Mouse (Mus musculus) spleen, adult 12 weeks (tissue): ENCODE measurements around the gene Smc5.

Experiments used
- DNase-seq: peaks from one replicate; pipeline ENCODE4 v3.0.0; 2022; ENCODE audit warnings: low spot score

The Smc5 gene

DNA sequence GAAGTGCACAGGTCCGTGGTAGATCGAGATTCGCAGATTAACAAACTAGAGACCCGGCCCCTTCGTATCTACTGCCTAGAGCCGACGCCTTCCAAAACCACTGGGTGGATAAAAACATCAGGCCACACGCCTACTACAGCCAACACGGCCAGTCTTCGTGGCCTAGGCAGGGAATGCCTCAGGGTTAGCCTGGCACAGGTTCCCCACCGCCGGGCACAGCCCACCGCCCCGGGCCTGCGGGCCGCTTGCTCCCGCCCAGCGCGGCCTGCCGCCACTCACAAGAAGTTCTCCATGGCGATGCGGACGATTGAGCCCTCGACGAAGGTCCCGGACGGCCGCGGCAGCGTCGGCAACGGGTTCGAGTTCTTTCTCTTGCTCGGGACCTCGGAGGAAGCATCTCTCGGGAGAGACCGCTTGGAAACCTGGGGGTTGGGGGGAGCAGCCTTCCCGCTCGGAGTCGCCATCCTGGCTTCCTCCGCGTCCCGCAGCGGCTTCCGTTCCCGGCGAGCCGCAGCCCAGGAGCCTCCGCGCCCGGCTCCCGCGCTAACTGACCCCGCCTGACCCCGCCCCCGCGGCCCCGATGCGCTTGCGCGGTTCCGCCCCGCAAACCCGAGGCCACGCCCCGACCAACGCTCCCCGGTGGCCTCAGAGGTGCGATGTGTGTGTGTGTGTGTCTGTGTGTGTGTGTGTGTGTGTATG, at the start of gene Smc5:
Smc5 (minus strand) TSS at position 543 of the 699 bp plus-strand sequence.
- DNase-seq, result peak; percentile 93

DNA sequence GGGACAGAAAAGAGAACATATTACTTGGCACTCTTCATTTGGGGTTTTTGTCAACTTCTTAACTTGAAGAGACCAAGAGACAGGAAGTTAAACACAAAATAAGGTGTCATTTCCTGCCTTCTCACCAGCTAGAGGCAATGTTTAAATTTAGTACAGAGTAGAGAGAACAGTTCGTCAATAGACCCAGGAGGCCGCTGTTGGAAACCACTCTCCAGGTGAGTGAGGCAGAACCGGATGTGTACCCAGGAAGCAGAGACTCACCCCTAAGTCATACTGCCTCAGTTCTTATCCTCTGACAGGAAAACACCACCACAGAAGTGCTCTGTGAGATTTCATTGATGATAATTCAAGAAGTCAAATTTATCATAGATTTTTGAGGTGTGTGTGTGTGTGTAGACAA, 49.4 kb upstream of the Smc5 start:
- peak; percentile 40 for DNase-seq

GRCm38 (mm10) chr19:23317989-23318358, 44.3 kb upstream of the Smc5 start:
- DNase-seq, result no peak

DNA sequence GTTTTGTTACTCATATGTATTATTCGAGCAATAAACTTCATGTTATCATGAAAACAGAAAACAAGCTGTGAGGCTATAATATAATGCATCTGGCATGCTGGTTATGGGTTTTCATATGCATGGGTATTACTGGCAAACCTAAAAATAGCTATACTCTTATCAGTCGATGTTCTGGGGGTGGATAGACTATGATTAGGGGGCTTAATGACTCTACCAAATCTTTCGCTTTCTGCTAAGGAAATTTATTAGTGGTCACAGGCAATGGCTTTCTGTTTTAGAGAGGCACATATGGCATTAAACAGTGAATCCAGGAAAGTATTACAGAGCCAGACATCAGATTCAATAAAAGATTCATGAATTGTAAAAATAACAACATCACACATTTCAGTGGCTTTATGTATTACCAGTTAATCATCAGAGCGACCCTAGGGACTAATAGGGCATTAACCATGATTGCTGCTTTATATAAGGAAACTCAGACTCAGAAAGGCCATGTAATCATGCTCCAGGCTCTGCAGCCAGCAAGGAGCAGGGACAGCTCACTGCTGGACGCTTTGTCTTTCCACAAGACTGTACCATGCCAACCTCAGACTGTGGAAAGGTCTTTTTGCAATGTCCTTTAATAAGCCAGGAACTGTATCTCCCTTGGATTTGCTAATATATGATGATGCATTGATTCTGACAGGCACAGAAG, 43.7 kb upstream of the Smc5 start:
- DNase-seq, result no peak

- DNase-seq, result no peak
Observed at GRCm38 (mm10) chr19:23316851-23317250, 43.2 kb upstream of the Smc5 start.

DNA sequence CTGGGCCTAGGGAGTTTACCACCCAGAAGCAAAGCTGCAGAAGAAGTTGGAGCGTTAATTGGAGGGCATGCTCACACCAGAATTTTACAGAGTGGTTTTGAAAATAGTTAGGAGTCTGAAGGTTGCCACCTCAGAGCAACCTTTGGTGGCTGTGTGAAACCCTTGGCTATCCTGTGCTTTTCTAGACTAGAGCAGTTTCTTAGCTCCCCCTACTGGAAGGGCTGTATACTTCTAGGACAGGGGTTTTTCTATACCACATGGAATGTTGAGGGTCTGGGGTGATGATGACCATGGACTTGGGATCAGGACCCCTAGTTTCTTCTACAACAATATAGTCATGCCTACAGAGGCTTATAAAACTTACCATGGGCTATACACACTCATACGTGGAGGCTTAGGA, 36.3 kb upstream of the Smc5 start:
- no peak for DNase-seq

GRCm38 (mm10) chr19:23306671-23307070, 33.0 kb upstream of the Smc5 start:
- DNase-seq, result no peak

DNA sequence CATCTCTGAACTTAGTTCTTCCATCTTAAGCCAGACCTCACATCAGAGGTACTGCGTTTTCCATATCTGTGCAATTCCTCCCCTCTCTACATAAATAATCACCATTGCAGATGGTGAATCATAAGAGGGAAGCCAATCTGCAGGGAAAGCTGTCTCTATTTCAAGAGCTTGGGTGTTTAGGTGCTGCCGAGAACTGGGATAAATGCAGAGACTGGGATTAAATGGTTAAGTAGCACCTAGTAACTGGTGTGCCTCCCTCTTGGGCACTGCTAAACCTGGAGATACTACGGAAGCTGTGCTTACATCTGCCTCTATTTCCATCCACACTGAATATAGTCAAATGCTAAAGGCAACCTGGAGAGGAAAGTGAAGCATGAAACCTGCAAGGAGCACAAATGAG, 26.3 kb upstream of the Smc5 start:
- no peak for DNase-seq

- no peak for DNase-seq
Observed at GRCm38 (mm10) chr19:23298917-23299316, 25.2 kb upstream of the Smc5 start.

DNA sequence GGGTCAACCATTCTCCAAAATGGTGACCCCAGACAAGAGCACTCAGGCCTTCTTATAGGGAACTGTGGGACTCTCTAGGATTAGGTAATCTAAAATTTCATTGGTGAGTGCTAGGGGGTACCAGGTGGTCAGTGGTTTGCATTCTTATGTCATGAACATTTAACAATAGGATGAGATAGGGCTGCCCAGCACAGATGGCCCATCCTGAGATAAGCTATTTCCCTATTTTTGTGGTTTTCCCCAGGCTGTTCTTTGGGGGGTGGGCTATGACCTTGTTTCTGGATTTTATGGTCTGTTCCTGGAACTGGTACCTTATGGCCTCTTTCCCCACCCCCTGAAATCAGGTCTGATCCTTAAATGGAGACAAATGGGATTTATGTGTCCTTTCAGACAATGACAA, 23.5 kb upstream of the Smc5 start:
- DNase-seq, result no peak

- no peak for DNase-seq
Observed at GRCm38 (mm10) chr19:23289251-23289650, 15.6 kb upstream of the Smc5 start.

- no peak for DNase-seq
Observed at GRCm38 (mm10) chr19:23281911-23282660, 8.4 kb upstream of the Smc5 start.

DNA sequence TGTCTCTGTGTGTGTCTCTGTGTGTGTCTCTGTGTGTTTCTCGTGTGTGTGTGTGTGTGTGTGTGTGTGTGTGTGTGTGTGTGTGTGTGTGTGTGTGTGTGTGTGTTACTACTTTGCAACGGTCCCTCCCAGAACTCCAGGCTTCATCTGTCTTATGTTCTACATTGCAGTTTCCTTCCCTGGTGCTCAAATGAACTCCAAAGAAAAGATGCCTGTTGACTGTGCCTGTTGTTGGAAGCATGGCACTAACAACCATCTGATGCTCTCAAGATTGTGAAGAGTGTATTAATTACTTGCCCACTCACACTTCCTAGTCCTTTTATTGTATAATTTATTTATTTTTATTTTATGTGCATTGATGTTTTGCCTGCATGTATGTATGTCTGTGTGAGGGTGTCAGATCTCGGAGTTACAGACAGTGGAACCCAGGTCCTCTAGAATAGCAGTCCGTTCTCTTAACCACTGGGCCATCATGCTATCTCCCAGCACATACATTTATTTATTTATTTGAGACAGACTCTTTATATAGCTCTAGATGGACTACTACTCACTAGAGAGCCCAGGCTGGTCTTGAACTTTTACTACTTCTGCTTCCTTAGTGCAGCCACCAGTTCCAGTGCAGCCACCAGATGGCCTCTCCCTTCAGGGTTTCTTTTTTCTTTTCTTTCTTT, 492 bp upstream of the Smc5 start:
- DNase-seq, result no peak

DNA sequence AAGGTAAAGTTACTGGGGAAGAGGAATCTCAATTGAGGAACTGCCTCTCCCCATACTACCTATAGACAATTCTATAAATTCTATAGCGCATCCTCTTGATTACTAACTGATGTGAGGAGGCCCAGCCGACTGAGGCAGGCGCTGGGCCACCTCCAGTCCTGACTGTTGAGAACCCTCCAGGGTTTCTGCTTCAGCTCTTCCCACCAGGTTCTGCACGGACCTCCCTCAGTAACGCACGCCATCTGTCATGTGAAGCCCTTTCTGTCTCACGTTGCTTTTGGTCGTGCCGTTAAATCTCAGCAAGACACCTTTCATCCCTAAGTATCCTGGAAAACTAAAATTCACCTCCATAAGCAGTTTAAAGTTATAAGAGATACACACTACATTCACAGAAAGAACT, 16.9 kb downstream of the Smc5 start:
- no peak for DNase-seq

GRCm38 (mm10) chr19:23246473-23246872, 27.2 kb downstream of the Smc5 start:
- DNase-seq, result no peak

GRCm38 (mm10) chr19:23225065-23225464, 48.6 kb downstream of the Smc5 start:
- DNase-seq, result no peak

DNA sequence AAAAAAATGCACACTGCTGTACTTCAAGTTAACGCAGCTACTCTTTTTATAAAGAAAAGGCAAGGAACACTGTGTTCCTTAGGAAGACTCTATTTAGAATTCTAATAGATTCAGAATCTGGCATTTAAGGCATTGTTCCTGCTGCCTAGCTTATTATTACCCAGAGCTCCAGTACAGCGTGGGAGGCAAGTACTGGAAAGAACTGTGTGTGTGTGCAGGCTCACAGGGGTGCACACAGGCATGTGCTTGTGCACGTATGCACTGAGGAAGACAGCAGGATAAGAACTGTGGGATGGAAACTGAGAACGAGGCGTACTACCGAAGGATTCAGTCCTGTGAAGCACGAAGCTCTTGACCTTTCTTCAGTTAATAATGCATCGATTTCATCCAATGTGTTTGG, 59.4 kb downstream of the Smc5 start:
- DNase-seq, result no peak

DNA sequence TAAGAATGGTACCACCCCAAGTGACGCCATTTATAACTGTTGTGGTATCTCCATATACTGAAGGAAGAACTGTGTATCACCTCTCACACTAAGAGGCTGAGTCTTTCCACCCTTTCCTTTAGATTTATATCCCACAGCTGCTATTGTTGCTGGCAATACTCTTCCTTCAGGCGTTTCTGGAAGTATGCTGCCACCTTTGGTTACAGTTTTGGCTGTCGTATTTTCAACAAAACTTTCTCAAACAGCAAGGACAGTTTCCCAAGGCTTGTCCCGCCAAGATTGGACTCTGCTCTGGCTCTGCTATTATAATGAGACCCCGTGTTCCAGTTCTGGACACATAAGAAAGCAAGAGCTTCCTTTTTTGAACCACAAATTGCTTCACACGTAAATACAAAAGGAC, 62.4 kb downstream of the Smc5 start:
- no peak for DNase-seq

GRCm38 (mm10) chr19:23203505-23204053, 70.1 kb downstream of the Smc5 start:
- no peak for DNase-seq

- no peak for DNase-seq
Observed at GRCm38 (mm10) chr19:23202106-23202505, 71.6 kb downstream of the Smc5 start.

DNA sequence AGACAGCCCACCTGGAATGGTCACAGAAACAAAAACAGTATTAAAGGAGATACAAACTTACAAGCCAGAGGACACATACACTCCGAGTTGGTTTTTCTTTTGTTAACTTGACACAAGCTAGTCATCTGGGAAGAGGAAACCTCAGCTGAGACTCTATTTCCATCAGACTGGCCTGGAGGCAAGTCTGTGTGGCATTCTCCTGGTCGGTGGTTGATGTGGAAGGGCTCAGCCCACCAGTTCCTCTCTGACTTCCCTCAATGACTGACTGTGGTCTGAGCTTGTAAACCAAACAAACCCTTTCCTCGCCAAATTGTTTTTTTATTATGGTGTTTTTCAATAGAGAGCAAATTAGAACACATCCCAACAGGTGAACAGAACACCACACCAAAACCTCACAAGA, 80.6 kb downstream of the Smc5 start:
- DNase-seq, result no peak

DNA sequence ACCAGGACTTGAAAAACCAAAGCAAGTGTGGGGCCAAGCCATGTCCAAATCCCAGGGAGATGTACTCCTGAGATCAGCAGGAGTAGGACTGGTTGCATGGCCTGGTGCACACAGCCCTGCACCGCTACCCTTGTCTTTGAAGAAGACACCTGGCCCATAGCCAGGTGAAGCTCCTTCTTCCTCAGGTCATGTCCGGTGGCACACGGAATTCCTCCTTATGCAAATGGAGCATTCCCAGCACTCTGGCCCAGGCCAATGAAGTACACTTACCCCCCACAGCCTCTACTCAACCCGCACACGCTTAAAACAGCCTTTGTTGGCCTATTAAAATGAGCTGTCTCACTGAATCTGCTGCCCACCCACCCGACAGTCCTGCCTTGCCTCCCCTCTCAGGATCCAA, 82.2 kb downstream of the Smc5 start:
- DNase-seq, result no peak
